Mouse (Mus musculus): ENCODE results near the gene Sema4a.
A peak's percentile ranks its signal among the peaks of the same experiment; 100 is the strongest.

GRCm38 (mm10) chr3:88476403-88476802 is 15.4 kb upstream of the Sema4a start:
- TF ChIP-seq POLR2A (IDR thresholded peaks at IDR 0.05; ENCODE audit: low read depth, low read length) (no peak), CTCF (IDR thresholded peaks at IDR 0.05; ENCODE audit: extremely low read depth, insufficient read length, insufficient replicate concordance, low read depth, low read length) (peak; percentile 40; the same call in 1 of the 2 replicates)
